Mouse (Mus musculus) heart, embryonic 13.5 days (tissue): ENCODE measurements around the gene Gm27021. TPM values are rescaled to one million over a fixed set of nuclear protein-coding genes. Genes with fewer than 3 reads are reported as not detected.
A peak's percentile ranks its signal among the peaks of the same experiment; 100 is the strongest.

Experiments
- ATAC-seq: fragments of 200-750 bp; cut with Nextera tagmentation; 2 replicates; pipeline ENCODE4 v1.8.0; 2017; ENCODE audit warnings: moderate TSS enrichment; ENCODE audit not compliant: insufficient number of reproducible peaks, low FRiP score, low TSS enrichment; ENCODE audit errors: extremely low read depth
- H3K27ac ChIP-seq: fragments of 300-500 bp; sonication (generic); replicated peaks from 2 replicates; pipeline ENCODE4 v1.5.1; 2015; ENCODE audit warnings: moderate library complexity, mild to moderate bottlenecking, inconsistent platforms
- H3K27me3 ChIP-seq: fragments of 300-500 bp; sonication (generic); replicated peaks from 2 replicates; pipeline ENCODE4 v1.6.1; 2015; ENCODE audit warnings: mild to moderate bottlenecking, inconsistent platforms
- H3K36me3 ChIP-seq: fragments of 300-500 bp; sonication (generic); 2 replicates; pipeline ENCODE4 v1.6.1; 2015; ENCODE audit warnings: mild to moderate bottlenecking, inconsistent platforms
- H3K4me1 ChIP-seq: fragments of 300-500 bp; sonication (generic); 2 replicates; pipeline ENCODE4 v1.6.1; 2015; ENCODE audit warnings: inconsistent platforms
- H3K4me2 ChIP-seq: fragments of 300-500 bp; sonication (generic); 2 replicates; pipeline ENCODE4 v1.6.1; 2015; ENCODE audit warnings: inconsistent platforms, mild to moderate bottlenecking, moderate library complexity
- H3K4me3 ChIP-seq: fragments of 300-500 bp; sonication (generic); 2 replicates; pipeline ENCODE4 v1.5.1; 2015; ENCODE audit warnings: moderate library complexity, mild to moderate bottlenecking, inconsistent platforms
- H3K9ac ChIP-seq: fragments of 300-500 bp; sonication (generic); 2 replicates; pipeline ENCODE4 v1.6.1; 2015; ENCODE audit warnings: inconsistent platforms, mild to moderate bottlenecking, moderate library complexity
- H3K9me3 ChIP-seq: fragments of 300-500 bp; sonication (generic); 2 replicates; pipeline ENCODE4 v1.6.1; 2016; ENCODE audit warnings: inconsistent platforms
- WGBS: fragments of 180-500 bp; shearing (Covaris S2); methylation state at CpG from one replicate; pipeline ENCODE4 v1.1.7; 2015; ENCODE audit warnings: mixed read lengths; 5-methylcytosine and 5-hydroxymethylcytosine counted together
- polyA plus RNA-seq: library from polyadenylated mRNA; unstranded; fragments of >200 nt; fragmentation: Nextera tagmentation; extraction: Ambion mirVana; gene quantifications from 2 replicates; pipeline ENCODE4 v1.2.1, GENCODE M21; 2015

Gene Gm27021
- polyA plus RNA-seq, 1 experiment from 2014 or later = 2.0 TPM

DNA sequence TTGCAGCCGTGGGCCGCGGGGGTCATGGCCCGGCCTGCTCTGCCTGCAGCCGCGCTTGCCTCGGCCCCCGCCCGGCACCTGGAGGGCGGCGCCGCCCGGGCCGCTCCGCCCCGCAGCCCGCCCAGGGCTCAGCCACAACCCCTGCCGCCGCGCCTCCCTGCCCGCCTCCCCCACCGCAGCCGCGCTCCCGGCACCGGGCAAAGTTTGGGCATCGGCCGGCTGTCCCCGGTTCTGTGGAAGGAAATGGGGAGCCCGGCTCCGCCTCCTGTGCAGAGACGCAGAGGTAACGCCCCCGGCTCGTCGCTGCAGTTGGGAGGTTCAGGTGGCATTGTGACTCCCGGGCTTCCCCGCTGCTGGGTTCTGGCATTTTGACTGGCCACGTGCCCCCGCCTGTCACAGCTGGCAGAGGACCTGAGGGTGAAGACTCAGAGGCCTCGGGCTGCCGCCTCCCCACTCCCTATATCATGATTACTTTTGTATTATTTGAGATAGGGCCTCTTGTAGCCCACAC is 33.5 kb downstream of the Gm27021 start:
- H3K4me3 ChIP-seq = peak overlapping the region; percentile 70
- peak overlapping the region; percentile 85 for H3K9ac ChIP-seq
- no peak for ATAC-seq
- H3K9me3 ChIP-seq = no peaks in the 10 kb centered on the region
- peaks cover 36% of the 10 kb centered on the region for H3K27me3 ChIP-seq
- H3K36me3 ChIP-seq = no peaks in the 10 kb centered on the region
- peaks cover 25% of the 10 kb centered on the region for H3K4me1 ChIP-seq
- no peak overlapping the region for H3K27ac ChIP-seq
- H3K4me2 ChIP-seq = peak overlapping the region; percentile 99
- 1% methylated on average over 39 of the region's 42 CpGs for WGBS

DNA sequence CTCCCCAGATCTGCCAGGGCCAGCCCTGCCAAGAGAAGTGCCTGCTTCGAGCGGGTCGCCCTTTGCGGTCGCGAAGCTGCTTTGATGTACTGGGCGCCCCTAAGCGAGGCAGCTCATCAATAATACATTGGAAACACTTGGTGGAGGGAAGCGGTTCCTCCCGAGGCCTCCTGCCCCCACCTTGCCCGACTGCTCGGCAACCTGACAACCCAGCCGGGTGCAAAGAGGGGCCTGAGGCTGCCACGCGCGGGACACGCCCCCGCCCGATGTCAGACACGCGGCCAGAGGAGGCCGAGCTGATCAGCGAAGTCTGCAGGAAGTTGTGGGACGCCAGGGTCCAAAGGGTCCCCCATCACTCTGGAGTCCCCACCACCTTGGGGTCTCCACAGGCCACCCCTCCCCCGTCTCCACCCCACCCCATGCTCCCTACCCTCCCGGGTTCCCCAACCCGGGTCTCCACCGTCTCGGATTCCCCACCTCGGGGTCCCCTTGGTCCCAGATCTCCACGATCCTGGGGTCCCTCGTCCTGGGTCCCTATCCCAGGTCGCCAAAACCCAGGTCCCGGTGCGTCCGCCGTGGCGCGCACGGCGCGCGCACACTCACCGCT is 34.1 kb downstream of the Gm27021 start:
- peak overlapping the region; percentile 85 for H3K9ac ChIP-seq
- peaks cover 25% of the 10 kb centered on the region for H3K4me1 ChIP-seq
- H3K27me3 ChIP-seq = peaks cover 36% of the 10 kb centered on the region
- H3K4me2 ChIP-seq = peak overlapping the region; percentile 99
- ATAC-seq = no peak
- WGBS = 3% methylated on average over 44 of the region's 44 CpGs
- H3K36me3 ChIP-seq = no peaks in the 10 kb centered on the region
- H3K4me3 ChIP-seq = peak overlapping the region; percentile 70
- no peaks in the 10 kb centered on the region for H3K9me3 ChIP-seq
- H3K27ac ChIP-seq = no peak overlapping the region

DNA sequence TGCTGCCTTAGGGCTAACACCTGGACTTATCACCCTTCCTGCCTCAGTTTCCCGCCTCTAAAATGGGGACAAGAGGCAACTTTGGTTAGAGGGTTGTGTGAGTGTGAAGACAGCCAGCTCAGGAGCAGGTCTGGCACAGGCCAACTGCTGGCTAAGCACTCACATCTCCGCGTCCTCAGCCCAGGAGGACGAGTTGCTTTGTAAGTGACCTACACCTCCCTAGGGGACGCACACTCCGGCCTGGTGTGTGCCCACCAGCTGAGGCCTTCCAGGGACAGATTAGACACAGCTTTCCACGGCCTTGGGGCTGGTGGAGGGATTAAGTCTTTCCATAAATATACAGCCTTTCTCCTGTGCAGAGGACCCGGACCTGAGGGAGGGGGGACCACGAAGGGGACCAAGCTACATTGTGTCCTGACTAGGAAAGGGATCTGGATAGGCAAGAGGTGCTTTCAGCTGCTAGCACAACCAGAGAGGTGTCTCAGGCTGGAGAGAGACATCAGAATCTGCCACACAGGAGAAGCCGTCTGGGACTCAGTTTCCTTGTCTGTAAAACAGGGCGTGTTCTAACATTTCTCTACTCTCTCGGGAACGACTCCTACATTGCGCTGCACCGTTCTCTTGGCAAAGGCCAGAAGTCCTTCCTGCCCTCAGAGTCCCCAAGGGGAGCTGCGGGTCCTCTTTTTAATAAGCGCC is 34.8 kb downstream of the Gm27021 start:
- 31% methylated on average over 17 of the region's 17 CpGs for WGBS
- Histone ChIP-seq H3K4me2 (peak overlapping the region; percentile 99), H3K4me1 (peaks cover 25% of the 10 kb centered on the region), H3K9ac (peak overlapping the region; percentile 85), H3K9me3 (no peaks in the 10 kb centered on the region), H3K27me3 (peaks cover 36% of the 10 kb centered on the region), H3K4me3 (peak overlapping the region; percentile 70), H3K36me3 (no peaks in the 10 kb centered on the region), H3K27ac (no peak overlapping the region)
- no peak for ATAC-seq

DNA sequence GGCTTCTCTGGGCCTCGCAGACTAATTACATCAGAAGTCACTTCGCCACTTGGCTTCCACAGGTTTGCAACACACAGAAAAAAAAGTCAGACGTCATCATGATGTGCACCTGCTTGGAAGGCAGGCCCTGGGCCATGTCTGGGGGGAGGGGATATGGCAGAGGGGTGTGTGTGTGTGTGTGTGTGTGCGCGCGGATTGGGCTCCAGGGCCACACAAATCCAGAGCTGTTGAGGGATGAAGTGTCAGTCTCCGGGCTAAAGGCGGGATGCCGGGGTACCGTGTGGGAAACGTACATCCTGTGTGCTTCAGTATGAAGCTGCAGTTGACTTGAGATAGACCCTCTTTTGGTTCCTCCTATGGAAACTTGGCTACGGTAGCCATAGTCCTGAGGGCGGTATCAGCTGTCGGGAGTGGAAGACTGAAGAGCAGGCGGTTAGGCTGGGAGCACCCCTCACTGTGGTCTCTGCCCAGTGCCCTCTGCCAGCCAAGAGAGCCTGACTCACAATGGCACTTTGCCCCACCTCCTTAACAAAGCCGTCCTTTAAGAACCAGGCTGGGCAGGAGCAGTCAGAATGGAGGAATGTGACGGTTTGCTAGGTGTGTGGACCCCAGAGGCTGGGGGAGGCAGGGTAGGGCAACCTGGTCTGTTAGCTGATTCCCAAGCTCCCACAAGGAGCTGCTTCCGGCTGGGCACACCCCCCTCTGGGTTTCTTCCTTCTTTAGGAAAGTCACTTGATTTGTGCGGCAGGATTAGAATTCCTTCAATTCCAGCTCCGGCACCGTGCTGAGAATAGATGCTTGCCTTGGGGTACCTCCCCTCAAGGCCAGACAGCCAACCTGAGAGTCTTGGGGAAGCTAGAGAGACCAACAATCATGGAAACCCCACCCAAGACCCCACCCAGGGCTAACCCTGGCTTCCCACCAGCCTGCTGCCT is 36.2 kb downstream of the Gm27021 start:
- peaks cover 25% of the 10 kb centered on the region for H3K4me1 ChIP-seq
- no peak overlapping the region for H3K27ac ChIP-seq
- no peak overlapping the region for H3K4me3 ChIP-seq
- no peak for ATAC-seq
- H3K27me3 ChIP-seq = peaks cover 36% of the 10 kb centered on the region
- H3K36me3 ChIP-seq = no peaks in the 10 kb centered on the region
- WGBS = 73% methylated on average over 21 of the region's 21 CpGs
- no peaks in the 10 kb centered on the region for H3K9me3 ChIP-seq
- no peak overlapping the region for H3K4me2 ChIP-seq
- no peak overlapping the region for H3K9ac ChIP-seq

DNA sequence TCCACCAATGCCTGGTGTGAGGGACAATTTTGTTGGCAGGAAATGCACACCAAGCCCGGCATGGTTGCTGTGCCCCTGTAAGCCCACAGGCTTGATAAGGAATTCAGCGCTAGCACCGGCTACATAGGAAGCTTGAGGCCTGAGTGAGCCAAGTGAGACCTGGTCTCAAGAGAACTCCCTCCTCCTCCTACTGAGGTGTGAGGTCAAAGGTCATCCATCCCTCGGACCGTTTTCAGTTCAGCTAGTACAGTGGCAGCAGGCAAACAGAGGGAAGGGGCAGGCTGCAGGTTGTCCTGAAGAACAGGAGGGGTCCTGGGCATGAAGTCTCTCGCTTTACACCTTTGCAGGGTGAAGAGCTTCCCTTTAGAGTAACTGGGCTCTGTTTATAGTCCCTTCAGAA is 37.0 kb downstream of the Gm27021 start:
- no peaks in the 10 kb centered on the region for H3K36me3 ChIP-seq
- no peak overlapping the region for H3K9ac ChIP-seq
- 38% methylated on average over 6 of the region's 6 CpGs for WGBS
- H3K27ac ChIP-seq = no peak overlapping the region
- no peak for ATAC-seq
- H3K4me2 ChIP-seq = no peak overlapping the region
- no peaks in the 10 kb centered on the region for H3K9me3 ChIP-seq
- peaks cover 25% of the 10 kb centered on the region for H3K4me1 ChIP-seq
- H3K4me3 ChIP-seq = no peak overlapping the region
- H3K27me3 ChIP-seq = peaks cover 30% of the 10 kb centered on the region

DNA sequence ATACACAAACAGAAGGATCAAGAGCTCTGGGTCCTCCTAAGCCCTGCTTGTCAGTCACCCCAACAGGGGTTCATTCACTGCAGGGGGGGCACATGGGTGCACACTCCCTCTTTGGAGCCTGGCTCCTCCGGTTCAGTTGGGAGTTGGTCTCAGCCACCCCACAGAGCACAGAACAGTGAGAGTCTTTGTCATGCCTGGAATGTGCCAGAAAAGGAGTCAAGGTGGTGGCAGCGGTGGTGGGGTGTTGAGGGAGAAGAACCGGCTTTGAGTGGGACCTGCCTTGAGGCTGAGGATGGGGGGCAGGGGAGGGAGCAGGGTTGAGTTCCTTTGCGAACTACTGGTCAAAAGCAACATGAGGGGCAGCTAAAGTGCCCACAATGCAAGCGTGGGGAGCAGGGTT is 37.8 kb downstream of the Gm27021 start:
- H3K9me3 ChIP-seq = no peaks in the 10 kb centered on the region
- no peak overlapping the region for H3K4me2 ChIP-seq
- H3K27ac ChIP-seq = no peak overlapping the region
- no peaks in the 10 kb centered on the region for H3K36me3 ChIP-seq
- 36% methylated on average over 5 of the region's 5 CpGs for WGBS
- H3K9ac ChIP-seq = no peak overlapping the region
- H3K4me1 ChIP-seq = peaks cover 25% of the 10 kb centered on the region
- ATAC-seq = no peak
- no peak overlapping the region for H3K4me3 ChIP-seq
- peaks cover 24% of the 10 kb centered on the region for H3K27me3 ChIP-seq

DNA sequence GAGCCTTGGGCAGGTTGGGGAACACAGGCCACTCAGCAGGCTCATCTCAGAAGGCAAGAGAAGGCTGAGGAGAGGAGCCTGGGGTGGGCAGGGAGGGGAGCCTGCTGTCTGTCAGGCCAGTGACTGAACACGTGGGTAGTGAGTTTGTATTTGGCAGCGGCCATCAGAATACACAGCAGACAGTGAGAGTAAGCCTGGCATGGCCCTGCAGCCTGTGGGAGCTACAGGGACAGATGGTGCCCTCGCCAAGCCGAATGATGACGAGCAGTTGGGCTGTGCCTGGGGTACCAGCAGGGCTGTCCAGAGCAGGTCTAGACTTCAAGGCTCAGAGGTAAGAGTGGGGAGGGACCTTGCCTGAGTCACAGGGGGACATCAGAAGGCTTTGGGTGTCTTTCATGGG is 40.6 kb downstream of the Gm27021 start:
- WGBS = 78% methylated on average over 5 of the region's 5 CpGs
- no peak for ATAC-seq

DNA sequence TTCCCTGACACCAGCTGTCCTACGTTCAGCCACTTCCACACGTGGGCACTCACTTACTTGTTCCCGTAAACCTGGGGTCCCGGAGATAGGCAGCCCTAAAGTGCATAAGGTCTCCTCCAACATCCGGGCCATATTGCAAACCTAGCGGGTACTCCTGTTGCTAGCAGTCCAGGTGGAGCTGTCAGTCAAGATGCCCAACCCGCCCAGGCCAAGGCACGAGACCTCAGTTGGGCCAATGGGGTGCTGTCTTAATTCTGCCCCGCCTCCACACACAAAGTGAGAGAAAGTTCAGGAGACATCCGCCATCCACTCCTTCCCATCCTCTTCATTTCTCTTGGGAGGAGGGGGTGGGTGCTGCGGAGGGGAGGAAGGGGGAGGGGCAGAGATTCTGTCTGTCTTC is 41.4 kb downstream of the Gm27021 start:
- no peak for ATAC-seq

More for the DNA sequence above, 40.6 kb downstream of the Gm27021 start:
- Histone ChIP-seq H3K4me3 (no peak overlapping the region), H3K27ac (no peak overlapping the region), H3K27me3 (no peaks in the 10 kb centered on the region; the same call in 1 of the 2 replicates), H3K4me1 (peaks cover 18% of the 10 kb centered on the region), H3K4me2 (no peak overlapping the region), H3K9me3 (no peaks in the 10 kb centered on the region), H3K9ac (no peak overlapping the region), H3K36me3 (no peaks in the 10 kb centered on the region)

DNA sequence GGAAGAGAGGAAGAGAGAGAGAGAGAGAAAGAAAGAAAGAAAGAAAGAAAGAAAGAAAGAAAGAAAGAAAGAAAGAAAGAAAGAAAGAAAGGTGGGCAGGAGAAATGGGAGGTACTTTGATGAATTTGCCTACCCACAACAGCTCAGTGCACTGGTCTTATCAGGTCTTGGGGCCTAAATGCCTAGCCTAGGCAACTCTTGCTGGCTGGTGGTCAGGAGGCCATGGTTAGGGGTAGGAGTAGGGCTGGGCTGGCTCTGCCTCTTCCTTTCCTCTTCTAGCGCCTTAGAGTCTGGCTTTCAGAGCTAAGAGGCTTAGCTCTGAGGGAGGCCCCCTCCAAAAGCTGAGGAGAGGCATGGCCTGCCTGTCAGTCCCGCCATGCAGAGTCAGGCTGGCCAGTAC is 44.3 kb downstream of the Gm27021 start:
- ATAC-seq = no peak
- no peaks in the 10 kb centered on the region for H3K27me3 ChIP-seq
- H3K4me2 ChIP-seq = no peak overlapping the region
- no peak overlapping the region for H3K9ac ChIP-seq
- no peaks in the 10 kb centered on the region for H3K9me3 ChIP-seq
- WGBS = 58% methylated on average over 2 of the region's 2 CpGs
- peaks cover 33% of the 10 kb centered on the region for H3K4me1 ChIP-seq
- H3K4me3 ChIP-seq = no peak overlapping the region
- no peak overlapping the region for H3K27ac ChIP-seq
- no peaks in the 10 kb centered on the region for H3K36me3 ChIP-seq

More for the DNA sequence above, 41.4 kb downstream of the Gm27021 start:
- no peak overlapping the region for H3K4me2 ChIP-seq
- no peaks in the 10 kb centered on the region; the same call in 1 of the 2 replicates for H3K27me3 ChIP-seq
- no peak overlapping the region for H3K9ac ChIP-seq
- H3K36me3 ChIP-seq = no peaks in the 10 kb centered on the region
- no peak overlapping the region for H3K4me3 ChIP-seq
- peaks cover 24% of the 10 kb centered on the region for H3K4me1 ChIP-seq
- no peak overlapping the region for H3K27ac ChIP-seq
- H3K9me3 ChIP-seq = no peaks in the 10 kb centered on the region
- WGBS = 62% methylated on average over 11 of the region's 11 CpGs

DNA sequence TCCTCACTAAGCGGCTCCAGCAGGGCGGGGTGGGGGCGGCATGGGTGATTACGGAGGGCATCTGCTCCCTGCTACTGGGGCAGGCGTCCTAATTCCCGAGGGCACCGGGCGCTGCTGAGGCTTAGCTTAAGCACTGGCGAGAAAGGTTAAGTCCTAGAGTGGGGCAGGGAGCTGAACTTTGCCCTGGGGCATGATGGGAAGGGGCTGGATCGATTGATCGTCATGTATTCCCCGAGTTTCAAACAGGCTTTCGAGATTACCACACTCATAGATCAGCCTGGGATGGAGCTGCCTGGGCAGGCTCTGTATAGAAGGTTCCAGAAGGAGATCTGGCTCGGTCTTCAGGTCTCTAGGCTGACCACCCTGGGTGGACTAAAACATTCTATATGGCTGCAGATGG is 45.7 kb downstream of the Gm27021 start:
- H3K36me3 ChIP-seq = no peaks in the 10 kb centered on the region
- no peaks in the 10 kb centered on the region for H3K9me3 ChIP-seq
- peak overlapping the region; percentile 31; the same call in 1 of the 2 replicates for H3K4me2 ChIP-seq
- H3K4me1 ChIP-seq = peaks cover 36% of the 10 kb centered on the region
- ATAC-seq = no peak
- 52% methylated on average over 14 of the region's 14 CpGs for WGBS
- no peak overlapping the region for H3K4me3 ChIP-seq
- no peaks in the 10 kb centered on the region for H3K27me3 ChIP-seq
- 0 out of 2 replicates have a peak overlapping the region, but pooled peaks have one; percentile 24 for H3K27ac ChIP-seq
- H3K9ac ChIP-seq = peak overlapping the region; percentile 50; the same call in 1 of the 2 replicates

DNA sequence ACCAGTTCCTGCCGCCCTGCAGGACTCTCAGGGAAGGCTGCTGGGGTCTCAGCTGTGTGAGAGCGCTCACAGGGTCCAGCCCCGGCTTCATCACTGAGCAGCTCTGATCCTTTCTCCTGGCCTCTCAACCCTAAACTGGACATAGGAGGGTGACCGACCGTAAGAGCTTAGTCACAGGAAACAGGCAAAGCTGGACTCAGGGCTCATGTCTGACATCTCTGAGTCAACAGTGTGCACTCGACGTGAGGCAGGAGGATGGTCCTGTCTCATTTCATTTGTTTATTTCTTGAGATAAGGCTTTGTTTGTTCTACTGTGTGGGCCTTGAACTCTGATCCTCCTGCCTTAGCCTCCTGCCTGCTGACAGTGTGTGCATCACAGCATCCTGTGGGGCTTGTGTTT is 47.4 kb downstream of the Gm27021 start:
- no peak overlapping the region for H3K4me2 ChIP-seq
- no peaks in the 10 kb centered on the region for H3K36me3 ChIP-seq
- H3K9ac ChIP-seq = no peak overlapping the region; the same call in 1 of the 2 replicates
- H3K4me3 ChIP-seq = no peak overlapping the region
- 45% methylated on average over 7 of the region's 7 CpGs for whole genome bisulfite sequencing
- peaks cover 44% of the 10 kb centered on the region for H3K4me1 ChIP-seq
- ATAC-seq = no peak
- no peak overlapping the region for H3K27ac ChIP-seq
- no peaks in the 10 kb centered on the region for H3K9me3 ChIP-seq
- no peaks in the 10 kb centered on the region for H3K27me3 ChIP-seq
